Mouse (Mus musculus): ENCODE data around the gene Shcbp1l. TPM values are rescaled to one million over a fixed set of nuclear protein-coding genes. Genes with fewer than 3 reads are reported as not detected.

Shcbp1l gene
- polyA plus RNA-seq, 1 experiment from 2014 or later = 0.39 TPM

DNA sequence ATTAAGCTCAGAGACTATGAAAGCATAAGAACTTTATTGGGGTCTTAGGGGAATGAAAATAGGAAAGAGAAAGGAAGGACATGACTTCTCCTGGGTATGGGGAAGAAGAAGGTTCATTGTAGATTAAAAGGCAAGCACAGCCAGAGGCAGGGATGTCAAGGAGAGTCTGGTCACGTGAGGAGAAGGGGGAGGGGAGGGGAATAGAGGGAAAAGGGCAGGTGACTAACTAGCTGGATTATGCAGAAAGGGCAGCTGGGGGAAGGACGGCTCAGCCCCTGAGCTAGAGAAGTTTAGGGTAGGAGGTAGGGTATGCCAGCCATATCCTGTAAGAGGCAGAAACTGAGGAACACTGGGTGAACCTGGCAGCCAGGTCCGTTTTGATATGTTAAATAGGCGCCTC is 68.4 kb downstream of the Shcbp1l start:
- H3K27ac ChIP-seq = no peak overlapping the region
- H3K9me3 ChIP-seq = no peaks in the 10 kb centered on the region
- no peaks in the 10 kb centered on the region for H3K36me3 ChIP-seq (replicated peaks)
- H3K4me1 ChIP-seq = no peaks in the 10 kb centered on the region
- WGBS = 13% methylated on average over 4 of the region's 4 CpGs
- no peak overlapping the region for H3K9ac ChIP-seq
- H3K4me3 ChIP-seq = no peak overlapping the region
- H3K27me3 ChIP-seq (replicated peaks) = no peaks in the 10 kb centered on the region
- ATAC-seq (replicated peaks) = no peak
- no peak overlapping the region for H3K4me2 ChIP-seq

DNA sequence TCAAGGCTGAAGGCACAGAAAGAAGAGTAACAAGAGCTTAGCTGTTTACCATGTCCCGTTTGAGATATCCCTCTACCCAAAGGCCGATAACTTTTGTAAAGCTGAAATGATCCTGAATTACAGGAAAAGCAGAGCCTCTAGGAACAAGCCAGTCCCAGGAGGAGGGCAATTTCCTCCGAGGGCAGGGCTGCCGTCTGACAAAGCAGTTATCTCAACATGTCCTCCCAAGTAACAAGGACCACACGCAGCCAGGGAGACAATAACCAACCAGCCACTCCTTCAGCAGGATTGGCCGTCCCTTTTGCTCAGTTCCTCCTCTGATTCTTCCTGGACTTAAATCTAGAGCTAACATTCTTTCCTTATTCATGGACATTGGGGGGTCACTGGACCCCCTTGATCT is 69.0 kb downstream of the Shcbp1l start:
- Histone ChIP-seq H3K36me3 (replicated peaks) (no peaks in the 10 kb centered on the region), H3K27ac (no peak overlapping the region), H3K4me2 (no peak overlapping the region), H3K27me3 (replicated peaks) (no peaks in the 10 kb centered on the region), H3K4me3 (no peak overlapping the region), H3K9me3 (no peaks in the 10 kb centered on the region), H3K4me1 (no peaks in the 10 kb centered on the region), H3K9ac (no peak overlapping the region)
- 31% methylated on average over 6 of the region's 6 CpGs for WGBS
- ATAC-seq (replicated peaks) = no peak

DNA sequence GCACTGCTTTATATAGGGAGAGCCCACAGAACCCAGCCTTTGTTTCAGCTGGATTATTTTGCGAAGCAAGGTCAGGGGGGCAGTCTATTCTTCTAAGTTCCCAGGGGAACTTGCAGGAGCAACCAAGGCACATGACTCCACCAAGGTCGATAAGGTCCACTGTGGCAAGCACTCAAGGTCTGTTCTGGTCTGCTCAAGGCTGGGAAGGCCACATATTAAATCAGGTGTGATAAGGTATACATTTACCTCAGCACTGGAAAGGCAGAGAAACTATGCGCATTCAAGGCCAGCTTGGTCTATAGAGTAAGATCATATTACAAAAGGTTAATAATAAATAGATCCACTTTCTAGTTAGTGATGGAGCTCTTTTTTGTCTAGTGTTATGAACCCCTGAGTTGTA is 71.1 kb downstream of the Shcbp1l start:
- H3K4me1 ChIP-seq = no peaks in the 10 kb centered on the region
- H3K4me3 ChIP-seq = no peak overlapping the region
- H3K9me3 ChIP-seq = no peaks in the 10 kb centered on the region
- no peak overlapping the region for H3K27ac ChIP-seq
- no peaks in the 10 kb centered on the region for H3K36me3 ChIP-seq (replicated peaks)
- no peak overlapping the region for H3K9ac ChIP-seq
- WGBS = 76% methylated on average over 3 of the region's 3 CpGs
- no peaks in the 10 kb centered on the region for H3K27me3 ChIP-seq (replicated peaks)
- H3K4me2 ChIP-seq = no peak overlapping the region
- ATAC-seq (replicated peaks) = no peak

DNA sequence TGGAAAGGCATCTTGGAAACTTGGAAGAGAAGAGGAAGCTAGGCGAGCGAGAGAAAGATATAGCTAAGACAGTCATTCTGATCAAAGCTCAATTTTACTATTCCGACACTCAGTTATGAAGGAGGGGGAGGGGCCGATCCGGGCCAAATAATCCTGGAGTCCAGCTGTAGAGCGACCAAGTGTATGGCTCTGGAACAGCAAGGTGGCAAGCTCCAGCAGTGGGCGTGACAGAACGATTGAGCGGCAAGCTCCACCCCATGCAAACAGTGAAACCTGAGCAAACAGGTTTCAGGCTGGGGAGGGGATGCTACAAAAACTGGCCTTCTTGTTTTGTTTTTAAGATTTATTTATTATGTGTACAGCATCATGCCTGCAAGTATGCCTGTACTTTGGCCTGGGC is 75.1 kb downstream of the Shcbp1l start:
- no peaks in the 10 kb centered on the region for H3K9me3 ChIP-seq
- no peak overlapping the region for H3K27ac ChIP-seq
- H3K27me3 ChIP-seq (replicated peaks) = no peaks in the 10 kb centered on the region
- no peaks in the 10 kb centered on the region for H3K4me1 ChIP-seq
- no peak for ATAC-seq (replicated peaks)
- no peak overlapping the region for H3K9ac ChIP-seq
- WGBS = 89% methylated on average over 9 of the region's 9 CpGs
- H3K36me3 ChIP-seq (replicated peaks) = no peaks in the 10 kb centered on the region
- H3K4me3 ChIP-seq = no peak overlapping the region
- no peak overlapping the region for H3K4me2 ChIP-seq

DNA sequence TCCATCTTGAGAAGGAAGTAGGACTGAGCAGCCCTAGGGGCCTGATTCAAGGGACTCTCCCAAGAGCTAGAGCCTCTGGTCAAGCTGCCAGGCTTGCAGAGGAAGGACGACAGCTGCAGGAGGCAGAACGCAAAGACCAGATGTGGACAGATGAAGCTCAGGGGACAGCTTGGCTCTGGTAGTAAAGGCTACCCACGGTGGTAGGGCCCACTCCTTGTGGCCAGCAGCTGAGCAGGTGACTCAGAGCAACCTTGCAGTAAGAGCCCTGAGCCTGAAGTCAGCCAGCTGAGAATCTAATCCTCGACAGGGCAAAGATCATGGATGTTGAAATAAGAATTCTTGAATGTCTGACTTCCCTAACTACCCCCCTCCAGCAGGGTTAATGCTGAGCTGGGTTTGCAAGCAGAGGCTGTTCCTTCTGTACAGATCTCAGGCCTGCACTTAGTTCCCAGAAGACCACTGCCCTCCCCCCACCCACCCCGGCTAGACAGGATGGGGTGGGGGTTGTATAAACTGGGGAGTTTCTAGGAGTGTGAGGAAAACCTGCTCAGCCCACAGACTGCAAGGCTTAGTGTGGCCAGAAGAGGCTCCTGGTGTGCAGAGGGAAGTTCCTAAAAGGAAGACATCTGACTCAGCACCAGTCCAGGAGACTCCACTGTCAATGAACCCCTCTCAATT is 76.8 kb downstream of the Shcbp1l start:
- no peak overlapping the region for H3K4me2 ChIP-seq
- no peaks in the 10 kb centered on the region for H3K27me3 ChIP-seq (replicated peaks)
- H3K4me3 ChIP-seq = no peak overlapping the region
- WGBS = 61% methylated on average over 5 of the region's 5 CpGs
- no peaks in the 10 kb centered on the region for H3K9me3 ChIP-seq
- no peaks in the 10 kb centered on the region for H3K4me1 ChIP-seq
- no peak overlapping the region for H3K27ac ChIP-seq
- no peak for ATAC-seq (replicated peaks)
- no peak overlapping the region for H3K9ac ChIP-seq
- no peaks in the 10 kb centered on the region for H3K36me3 ChIP-seq (replicated peaks)

Other genes starting within 250 kb of the Shcbp1l start
- 1.9 TPM in 2 replicates for gene Lamc2, start 238.7 kb upstream of the Shcbp1l start, polyA plus RNA-seq (2015; fragmentation: Nextera tagmentation; extraction: Ambion mirVana)
- 15.9 and 16.0 TPM in 2 replicates for gene Lamc1, start 92.4 kb upstream of the Shcbp1l start, polyA plus RNA-seq (2015; fragmentation: Nextera tagmentation; extraction: Ambion mirVana)
- 30.2 and 36.3 TPM in 2 replicates for gene Dhx9, start 62.5 kb downstream of the Shcbp1l start, polyA plus RNA-seq (2015; fragmentation: Nextera tagmentation; extraction: Ambion mirVana)
- gene Npl, start 124.9 kb downstream of the Shcbp1l start, polyA plus RNA-seq (2015; fragmentation: Nextera tagmentation; extraction: Ambion mirVana) = 11.5 and 12.4 TPM in 2 replicates
- 42.0 and 46.9 TPM in 2 replicates for gene Rgs8, start 227.9 kb downstream of the Shcbp1l start, polyA plus RNA-seq (2015; fragmentation: Nextera tagmentation; extraction: Ambion mirVana)